Mouse (Mus musculus) hindbrain, embryonic 14.5 days (tissue): ENCODE results near the gene Slc36a1. TPM values are rescaled to one million over a fixed set of nuclear protein-coding genes. Genes with fewer than 3 reads are reported as not detected.

Source experiments
- polyA plus RNA-seq: library from polyadenylated mRNA; unstranded; fragments of >200 nt; fragmentation: Nextera tagmentation; extraction: Ambion mirVana; gene quantifications from 2 replicates; pipeline ENCODE4 v1.2.1, GENCODE M21; 2014

Slc36a1 gene
- polyA plus RNA-seq, 1 experiment from 2014 or later, result 4.8 TPM

Other genes starting within 250 kb of the Slc36a1 start
- 15.8 and 17.0 TPM in 2 replicates for gene Tnip1, start 241.4 kb upstream of the Slc36a1 start, polyA plus RNA-seq
- gene Anxa6, start 170.9 kb upstream of the Slc36a1 start, polyA plus RNA-seq, result 68.9 and 71.4 TPM in 2 replicates
- 0.20 and 0.36 TPM in 2 replicates for gene Ccdc69, start 126.2 kb upstream of the Slc36a1 start, polyA plus RNA-seq
- gene Gm2a, start 106.2 kb upstream of the Slc36a1 start, polyA plus RNA-seq, result 32.9 and 35.8 TPM in 2 replicates
- not detected in 2 replicates for gene Slc36a3, start 52.6 kb upstream of the Slc36a1 start, polyA plus RNA-seq
- gene Slc36a2, start 19.3 kb upstream of the Slc36a1 start, polyA plus RNA-seq, result 0.70 and 0.99 TPM in 2 replicates
- gene Fat2, start 132.2 kb downstream of the Slc36a1 start, polyA plus RNA-seq, result 0.23 and 0.31 TPM in 2 replicates
- 532 and 583 TPM in 2 replicates for gene Sparc, start 218.8 kb downstream of the Slc36a1 start, polyA plus RNA-seq